Mouse (Mus musculus) Patski (cell line): ENCODE data around the gene Med31. TPM values are rescaled to one million over a fixed set of nuclear protein-coding genes. Genes with fewer than 3 reads are reported as not detected.

Source experiments
- ATAC-seq: fragments of 100-300 bp; one replicate; pipeline ENCODE4 v1.8.0; 2021
- CTCF ChIA-PET: fragments of 350-600 bp; sonication (Branson Sonifier 250); formaldehyde crosslinking; loops from one replicate; lab custom pipeline; 2022; ENCODE audit warnings: inconsistent platforms; lab: Charles Lee
- POLR2A ChIA-PET: fragments of 350-600 bp; sonication (Branson Sonifier 250); formaldehyde crosslinking; loops from one replicate; lab custom pipeline; 2022; ENCODE audit warnings: antibody characterized with exemption, inconsistent platforms; lab: Charles Lee
- DNase-seq: peaks from one replicate; pipeline ENCODE4 v3.0.0-alpha.2; 2011; ENCODE audit warnings: low read depth, low spot score
- H3K27me3 ChIP-seq: fragments of 371-371 bp; one replicate; pipeline ENCODE4 v1.5.1; 2021
- CTCF ChIP-seq: fragments of 100-300 bp; IDR thresholded peaks from one replicate; pipeline ENCODE4 v1.5.1; 2021
- in situ Hi-C: fragments of 300-500 bp; cut with MboI; formaldehyde crosslinking; loops from 3 replicates; pipeline ENCODE4 v1.11.1; 2018; ENCODE audit warnings: low pct_unique_long_range_greater_than_20kb, mixed read lengths
- polyA plus RNA-seq: library from polyadenylated mRNA; unstranded; gene quantifications from one replicate; pipeline ENCODE4 v1.2.3, GENCODE M21; 2021

The Med31 gene
- polyA plus RNA-seq, 1 experiment from 2014 or later, result 24.1 TPM

DNA sequence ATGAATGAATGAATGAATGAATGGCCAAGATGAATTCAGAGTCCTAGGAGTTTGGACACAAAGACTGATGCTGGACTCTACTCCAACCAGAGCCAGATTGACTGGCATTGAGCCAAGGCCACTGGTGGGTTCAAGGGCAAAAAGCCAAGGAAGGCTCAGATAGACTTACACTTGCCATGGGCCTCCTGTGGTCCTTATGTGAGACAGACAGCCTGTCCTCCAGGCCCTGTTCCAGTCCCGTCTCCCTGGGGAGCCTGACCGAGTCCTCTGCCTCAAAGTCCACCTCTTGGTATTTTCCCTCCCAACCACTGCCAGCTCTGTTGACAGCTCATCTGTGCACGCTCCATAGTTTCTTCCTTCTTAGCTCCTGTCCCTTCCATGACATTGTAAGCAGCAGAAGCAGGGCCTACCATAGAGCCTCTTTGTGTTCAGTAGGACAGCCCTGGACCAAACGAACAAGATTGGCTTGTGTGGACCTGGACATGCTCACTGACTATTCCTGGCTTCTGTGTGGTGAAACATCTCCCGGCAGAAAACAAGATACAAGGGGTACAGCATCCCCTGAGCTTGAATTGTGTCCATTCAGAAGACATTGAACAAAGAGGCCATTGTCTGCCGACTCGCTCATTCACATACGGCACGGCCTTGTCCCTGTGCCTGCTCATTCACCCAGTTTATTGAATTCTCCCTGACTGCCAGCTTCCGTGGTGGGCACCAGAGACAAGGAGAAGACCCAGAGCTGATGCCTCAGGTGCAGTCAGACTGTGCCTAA, 10.8 kb upstream of the Med31 start:
- in situ Hi-C loops, result loop anchor here (10.0 kb wide), 1 partner anchor 129 kb away; no protein-coding TSS in a partner anchor
- ATAC-seq (no peak), DNase-seq (no peak)
- no peak for TF ChIP-seq CTCF
- POLR2A ChIA-PET, result no interaction called here
- CTCF ChIA-PET, result interaction anchor here (1.4 kb wide), 1 partner anchor 118 kb away, joined by 3 read pairs; no protein-coding TSS in a partner anchor
- H3K27me3 ChIP-seq, result no peaks in the 10 kb centered on the region

DNA sequence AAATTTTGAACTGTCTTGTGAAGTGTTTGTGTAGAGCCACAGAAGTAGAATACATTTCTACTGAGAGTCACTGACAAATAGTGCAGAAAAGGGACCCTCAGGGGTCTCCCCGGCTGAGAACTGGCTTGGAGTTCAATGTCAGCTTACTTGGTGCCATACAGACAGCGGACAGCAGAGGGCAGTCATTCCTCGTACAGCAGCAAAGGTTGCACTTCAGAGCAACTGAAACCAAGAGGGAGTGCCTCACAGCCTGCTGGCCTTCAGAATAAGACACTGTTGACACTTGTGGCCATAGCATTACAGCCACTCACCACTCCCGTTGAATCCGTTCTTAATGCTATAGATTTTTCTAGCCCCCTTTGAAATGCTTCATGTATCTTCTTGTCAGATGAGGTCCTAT, 9.5 kb upstream of the Med31 start:
- CTCF ChIA-PET, result interaction anchor here (1.3 to 1.6 kb wide), 4 partner anchors 11 to 205 kb away, joined by 3 to 5 read pairs (median 4); no protein-coding TSS in a partner anchor
- ATAC-seq, result peak; percentile 54
- TF ChIP-seq CTCF, result peak; percentile 84
- POLR2A ChIA-PET, result no interaction called here
- in situ Hi-C loops, result loop anchor here (5.0 to 10.0 kb wide), 3 partner anchors 97 to 202 kb away; no protein-coding TSS in a partner anchor
- no peak for DNase-seq
- no peaks in the 10 kb centered on the region for H3K27me3 ChIP-seq

DNA sequence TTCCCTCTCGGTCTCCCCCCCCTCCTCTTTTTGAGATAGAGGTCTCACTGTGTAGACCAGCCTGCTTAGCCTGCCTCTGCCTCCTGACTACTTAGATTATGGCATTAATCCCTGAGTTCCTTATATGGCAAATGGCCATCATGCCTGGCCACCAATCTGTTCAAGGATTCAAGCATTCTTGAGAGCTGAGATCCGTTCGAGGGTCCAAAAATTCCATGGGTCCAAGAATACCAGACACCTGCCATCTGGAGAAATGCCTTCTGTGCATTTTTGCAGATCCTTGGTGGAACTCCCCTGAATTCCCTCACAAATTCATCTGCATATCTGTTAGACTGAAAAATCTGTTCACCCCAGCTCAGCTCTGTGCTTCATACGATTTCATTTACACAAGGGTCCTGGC, 8.0 kb upstream of the Med31 start:
- ChIA-PET CTCF (interaction anchor here (0.9 to 1.6 kb wide), 3 partner anchors 12 to 206 kb away, joined by 3 to 5 read pairs (median 4); no protein-coding TSS in a partner anchor), POLR2A (no interaction called here)
- no peaks in the 10 kb centered on the region for H3K27me3 ChIP-seq
- TF ChIP-seq CTCF, result no peak
- no peak for DNase-seq
- in situ Hi-C loops, result loop anchor here (5.0 to 10.0 kb wide), 3 partner anchors 99 to 204 kb away; no protein-coding TSS in a partner anchor
- no peak for ATAC-seq

DNA sequence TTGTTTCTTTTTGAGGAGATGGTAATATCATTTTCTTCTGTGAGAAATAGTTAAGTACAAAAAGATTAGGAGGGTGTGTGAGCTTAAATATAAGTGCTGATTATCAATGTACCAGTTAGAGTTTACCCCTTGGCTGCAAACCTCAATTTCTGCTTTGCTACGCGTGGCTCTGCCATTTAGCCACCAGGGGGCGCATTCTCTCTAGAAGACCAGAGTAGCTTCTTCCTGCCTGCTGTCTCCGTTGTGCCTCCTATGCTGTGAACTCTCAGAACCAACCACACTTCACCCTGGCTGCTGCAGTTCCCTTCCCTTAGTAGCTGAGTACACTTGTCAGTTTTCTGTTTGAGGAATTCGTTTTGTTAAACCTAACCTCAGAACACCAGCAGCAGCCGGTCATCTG, 5.9 kb upstream of the Med31 start:
- H3K27me3 ChIP-seq, result no peaks in the 10 kb centered on the region
- ATAC-seq (peak; percentile 44), DNase-seq (no peak)
- no peak for TF ChIP-seq CTCF
- ChIA-PET CTCF (interaction anchor here (0.7 to 2.1 kb wide), 12 partner anchors 12 to 630 kb away, joined by 3 to 5 read pairs (median 3); no protein-coding TSS in a partner anchor), POLR2A (interaction anchor here (1.0 kb wide), 1 partner anchor 24 kb away, joined by 3 read pairs; no protein-coding TSS in a partner anchor)
- in situ Hi-C loops, result loop anchor here (5.0 to 10.0 kb wide), 3 partner anchors 101 to 206 kb away; no protein-coding TSS in a partner anchor

DNA sequence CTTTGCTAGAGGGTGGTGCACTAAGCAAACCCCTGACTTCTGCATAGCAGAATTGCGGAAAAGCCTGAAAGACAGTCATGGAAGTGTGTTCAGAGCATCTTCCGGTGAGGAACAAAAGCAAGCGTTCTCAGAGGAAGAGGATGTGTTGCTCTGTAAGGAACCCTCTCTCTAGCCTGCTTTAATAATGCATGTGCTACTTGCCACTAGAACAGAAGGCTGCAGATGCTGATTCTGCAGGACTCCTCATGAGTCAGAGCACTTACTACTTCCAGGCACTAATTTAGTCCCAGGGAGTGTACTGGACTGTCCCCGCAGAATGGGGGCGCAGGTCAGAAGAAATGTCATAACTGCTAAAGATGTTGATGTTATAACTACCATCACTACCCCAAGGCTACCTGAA, 1.7 kb upstream of the Med31 start:
- in situ Hi-C loops, result loop anchor here (10.0 kb wide), 1 partner anchor 348 kb away; no protein-coding TSS in a partner anchor
- no peak for TF ChIP-seq CTCF
- ATAC-seq (no peak), DNase-seq (no peak)
- no peaks in the 10 kb centered on the region for H3K27me3 ChIP-seq
- POLR2A ChIA-PET, result no interaction called here
- CTCF ChIA-PET, result no interaction called here

DNA sequence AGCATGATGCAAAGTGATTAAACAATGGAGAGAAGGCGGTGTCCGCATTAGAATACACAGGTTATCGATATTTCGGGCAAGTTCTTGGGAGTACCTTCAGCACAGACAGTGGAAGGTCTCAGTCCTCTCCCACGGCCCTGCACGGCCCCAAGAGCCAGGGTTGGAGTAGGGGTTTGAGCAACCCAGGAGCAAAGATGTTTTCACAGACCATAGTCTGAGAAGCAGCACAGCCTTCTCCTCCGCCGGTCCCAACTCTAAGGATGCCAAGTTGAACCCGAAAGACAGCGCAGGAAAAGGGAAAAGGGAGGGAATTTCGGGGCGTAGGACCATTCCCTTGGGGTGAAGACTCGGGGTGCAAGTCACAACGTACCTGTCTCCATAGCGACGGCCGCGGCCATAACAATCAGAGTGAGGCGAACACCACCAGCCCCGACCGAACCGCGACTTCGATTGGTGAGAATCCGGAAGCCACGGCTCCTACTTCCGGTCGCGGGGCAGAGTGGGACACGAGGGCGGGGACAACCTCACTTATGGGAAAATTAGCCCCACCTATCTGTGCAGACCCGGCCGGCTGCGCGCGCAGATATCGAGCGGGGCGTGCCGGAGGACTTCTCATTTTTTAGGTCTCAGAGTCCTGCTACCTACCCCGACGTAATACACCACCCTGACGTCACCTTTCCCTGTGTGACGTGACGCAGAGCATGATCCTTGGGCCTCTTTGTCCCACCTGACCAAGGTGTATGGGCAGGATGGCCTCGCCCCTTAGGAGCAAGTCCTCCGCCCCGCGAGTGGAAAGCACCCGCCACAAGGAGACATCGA, 592 bp downstream of the Med31 start:
- DNase-seq, result peak; percentile 64
- ATAC-seq, result peak; percentile 97
- no peak for TF ChIP-seq CTCF
- CTCF ChIA-PET, result interaction anchor here (1.8 kb wide), 1 partner anchor 162 kb away, joined by 7 read pairs; no protein-coding TSS in a partner anchor
- in situ Hi-C loops, result loop anchor here (10.0 kb wide), 1 partner anchor 350 kb away; no protein-coding TSS in a partner anchor
- POLR2A ChIA-PET, result interaction anchor here (1.3 kb wide), 1 partner anchor 153 kb away, joined by 3 read pairs; no protein-coding TSS in a partner anchor
- H3K27me3 ChIP-seq, result no peaks in the 10 kb centered on the region

DNA sequence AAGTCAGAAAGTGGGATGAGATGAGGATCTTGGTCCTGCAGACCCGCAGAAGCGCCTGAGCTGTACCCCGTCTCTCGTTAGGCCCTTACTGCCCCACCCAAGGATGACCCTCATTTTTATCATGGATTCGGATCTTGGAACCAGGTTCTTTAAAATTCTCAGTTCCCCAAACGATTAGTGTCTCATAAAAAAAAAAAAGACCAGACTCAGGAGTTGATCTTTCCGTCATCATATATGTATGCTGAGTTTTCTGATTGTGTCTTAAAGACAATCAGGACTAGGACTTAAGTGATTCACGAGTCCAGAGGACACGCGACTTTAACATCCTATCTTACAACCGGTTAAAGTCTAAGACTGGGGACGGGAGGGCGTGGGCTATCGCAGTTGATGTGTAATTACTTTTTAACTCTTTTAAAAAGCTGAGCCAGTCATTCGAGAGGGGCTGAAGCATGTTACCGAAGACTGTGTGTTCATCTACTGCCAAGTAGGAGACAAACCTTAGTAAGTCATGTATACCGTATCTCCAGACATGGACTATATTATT, 7.5 kb downstream of the Med31 start:
- TF ChIP-seq CTCF, result no peak
- DNase-seq (no peak), ATAC-seq (no peak)
- no peaks in the 10 kb centered on the region for H3K27me3 ChIP-seq
- CTCF ChIA-PET, result interaction anchor here (1.1 to 1.6 kb wide), 3 partner anchors 13 to 44 kb away, joined by 3 to 4 read pairs (median 3); no protein-coding TSS in a partner anchor
- POLR2A ChIA-PET, result interaction anchor here (0.5 to 1.4 kb wide), 4 partner anchors 9 to 600 kb away, joined by 3 to 5 read pairs (median 4); no protein-coding TSS in a partner anchor
- in situ Hi-C loops, result loop anchor here (5.0 kb wide), 1 partner anchor 156 kb away; no protein-coding TSS in a partner anchor

DNA sequence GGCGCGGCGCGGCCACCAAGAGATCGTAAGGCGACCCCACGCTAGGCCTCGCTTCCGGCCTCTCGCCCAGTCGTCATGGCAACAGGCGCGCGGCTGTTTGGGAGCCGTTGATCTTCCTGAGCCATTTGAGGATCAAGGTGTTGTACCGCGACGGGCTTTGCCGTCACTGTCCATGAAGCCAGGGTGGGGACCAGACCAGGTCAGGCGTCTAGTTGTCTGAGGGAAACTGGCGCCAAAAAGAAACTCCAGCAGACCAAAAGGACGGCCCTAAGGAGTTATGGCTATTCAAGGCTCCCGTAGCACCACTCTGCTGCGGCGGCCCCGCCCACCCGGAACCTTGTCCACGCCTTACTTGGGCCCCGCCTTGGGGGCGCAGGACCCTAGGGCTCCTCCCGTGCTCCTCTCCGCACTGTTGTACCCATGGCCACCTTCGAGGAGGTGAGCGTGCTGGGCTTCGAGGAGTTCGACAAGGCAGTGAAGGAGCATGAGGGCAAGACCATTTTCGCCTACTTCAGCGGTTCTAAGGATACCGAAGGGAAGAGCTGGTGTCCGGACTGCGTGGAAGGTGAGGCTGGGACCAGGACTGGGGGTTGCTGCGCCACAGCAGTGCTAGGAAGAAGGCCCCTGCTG, 8.1 kb downstream of the Med31 start, which contains the start of the genes 4933427D14Rik and Txndc17:
4933427D14Rik (minus strand) TSS at position 256 of the 630 bp plus-strand sequence.
Txndc17 (plus strand) TSS at position 344 of the 630 bp plus-strand sequence.
- peak; percentile 96 for ATAC-seq
- ChIA-PET POLR2A (interaction anchor here (1.4 kb wide), 1 partner anchor 13 kb away, joined by 3 read pairs; no protein-coding TSS in a partner anchor), CTCF (interaction anchor here (1.1 to 1.5 kb wide), 2 partner anchors 17 to 24 kb away, joined by 3 read pairs; no protein-coding TSS in a partner anchor)
- H3K27me3 ChIP-seq, result no peaks in the 10 kb centered on the region
- in situ Hi-C loops, result loop anchor here (5.0 kb wide), 1 partner anchor 155 kb away; no protein-coding TSS in a partner anchor
- TF ChIP-seq CTCF, result no peak
- peak; percentile 61 for DNase-seq
